Mouse (Mus musculus): ENCODE data around the gene Hif3a. TPM values are rescaled to one million over a fixed set of nuclear protein-coding genes. Genes with fewer than 3 reads are reported as not detected.
A peak's percentile ranks its signal among the peaks of the same experiment; 100 is the strongest.

The Hif3a gene
- total RNA-seq, 2 experiments from 2014 or later: 3.7 to 39.3 TPM

DNA sequence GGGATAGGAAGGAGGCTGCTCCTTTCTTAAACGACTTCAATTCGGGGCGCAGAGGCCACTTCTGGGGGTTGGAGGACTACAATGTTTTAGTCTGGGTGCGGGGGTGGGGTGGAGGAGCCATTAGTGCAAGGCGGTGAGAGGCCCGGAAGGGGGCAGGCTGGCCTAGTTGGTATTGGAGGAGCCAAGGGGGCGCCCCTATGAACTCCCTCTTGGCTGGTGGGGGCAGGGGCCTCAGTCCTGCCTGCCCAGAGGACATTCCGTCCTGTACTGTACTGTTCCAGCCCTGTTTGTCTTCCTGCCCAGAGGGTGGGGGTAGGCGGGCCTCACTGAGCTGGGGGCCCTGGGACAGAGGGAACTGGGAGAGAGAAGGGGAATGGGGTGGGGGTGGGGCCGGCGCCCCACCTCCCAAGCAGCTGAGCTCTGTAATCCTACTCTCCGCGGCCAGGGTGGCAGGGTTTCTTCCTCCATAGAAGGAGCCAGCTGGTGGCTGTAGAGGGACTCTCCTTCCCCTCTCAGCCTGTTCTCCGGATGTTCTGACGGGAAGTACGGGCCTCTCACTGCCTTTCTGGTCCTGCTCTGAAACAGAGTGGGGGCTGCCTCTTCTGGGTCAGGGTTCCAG lies 4.0 kb downstream of the Hif3a start:
- peak; percentile 19 for ATAC-seq (replicated peaks; ENCODE audit: low FRiP score, low TSS enrichment, poor library complexity, severe bottlenecking)

DNA sequence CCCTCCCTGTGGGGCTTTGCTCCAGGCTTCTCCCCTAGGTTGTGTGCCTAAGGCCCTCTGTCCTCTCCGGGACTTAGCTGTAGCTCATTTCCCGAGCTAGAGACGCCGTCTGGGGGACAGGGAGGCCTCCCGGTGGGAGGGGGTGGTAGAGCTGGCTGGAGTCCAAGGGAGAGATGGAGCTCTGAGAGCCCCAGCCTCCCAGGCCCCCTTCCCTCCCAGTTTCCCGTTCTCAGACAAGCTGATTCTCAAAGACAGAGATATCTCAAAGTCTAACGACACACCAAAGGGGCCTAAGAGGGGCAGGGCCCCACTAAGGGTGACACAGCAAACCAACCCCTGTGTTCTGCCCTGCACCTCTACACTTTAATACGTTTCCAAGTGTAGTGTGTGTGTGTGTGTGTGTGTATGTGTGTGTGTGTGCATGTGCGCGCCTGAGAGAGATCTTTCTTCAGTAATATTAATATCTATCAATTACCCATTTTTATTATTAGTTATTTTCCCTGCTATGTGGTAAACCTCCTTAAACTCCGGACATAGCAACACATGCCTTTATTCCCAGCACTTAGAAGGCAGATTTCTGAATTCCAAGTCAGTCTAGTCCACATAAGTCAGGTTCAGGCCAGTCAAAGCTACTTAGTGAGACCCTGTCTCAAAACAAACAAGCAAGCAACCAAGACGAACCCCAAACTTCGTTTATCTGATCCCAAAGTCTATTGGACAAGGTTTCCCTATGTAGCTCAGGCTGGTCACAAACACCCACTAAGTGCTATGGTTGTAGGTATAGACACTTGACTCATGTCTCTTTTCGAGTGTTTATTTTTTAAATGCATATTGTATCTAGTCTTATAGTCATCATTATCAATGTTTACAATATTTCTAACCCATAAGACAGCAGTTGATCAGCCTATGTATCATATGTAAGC lies 5.4 kb downstream of the Hif3a start:
- peak; percentile 39 for ATAC-seq (replicated peaks; ENCODE audit: low FRiP score, low TSS enrichment, poor library complexity, severe bottlenecking)

DNA sequence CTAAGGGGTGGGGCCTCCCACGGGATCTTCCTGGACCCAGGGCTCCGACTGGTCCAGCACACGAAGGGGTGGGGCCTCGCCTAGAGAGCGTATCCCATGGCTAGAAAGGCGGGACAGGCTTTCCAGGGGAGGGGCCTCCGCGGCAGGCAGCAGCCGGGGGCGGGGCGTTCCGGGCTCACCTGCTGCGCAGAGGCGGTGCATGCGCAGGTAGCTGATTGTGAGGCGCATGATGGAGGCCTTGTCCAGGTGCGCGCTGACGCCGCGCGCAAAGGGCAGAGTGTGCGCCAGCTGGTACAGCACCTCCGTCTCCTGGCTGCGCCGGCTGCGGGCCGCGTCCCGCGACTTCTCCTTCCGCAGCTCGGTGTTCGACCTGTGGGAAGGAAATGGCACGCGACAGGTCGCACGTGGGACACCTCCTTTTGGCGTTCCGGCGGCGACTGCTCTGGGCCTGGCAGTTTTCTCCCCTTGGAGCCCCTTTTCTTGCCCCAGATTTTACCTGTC lies 6.1 kb downstream of the Hif3a start:
- peak; percentile 81 for ATAC-seq (replicated peaks; ENCODE audit: low FRiP score, low TSS enrichment, poor library complexity, severe bottlenecking)

DNA sequence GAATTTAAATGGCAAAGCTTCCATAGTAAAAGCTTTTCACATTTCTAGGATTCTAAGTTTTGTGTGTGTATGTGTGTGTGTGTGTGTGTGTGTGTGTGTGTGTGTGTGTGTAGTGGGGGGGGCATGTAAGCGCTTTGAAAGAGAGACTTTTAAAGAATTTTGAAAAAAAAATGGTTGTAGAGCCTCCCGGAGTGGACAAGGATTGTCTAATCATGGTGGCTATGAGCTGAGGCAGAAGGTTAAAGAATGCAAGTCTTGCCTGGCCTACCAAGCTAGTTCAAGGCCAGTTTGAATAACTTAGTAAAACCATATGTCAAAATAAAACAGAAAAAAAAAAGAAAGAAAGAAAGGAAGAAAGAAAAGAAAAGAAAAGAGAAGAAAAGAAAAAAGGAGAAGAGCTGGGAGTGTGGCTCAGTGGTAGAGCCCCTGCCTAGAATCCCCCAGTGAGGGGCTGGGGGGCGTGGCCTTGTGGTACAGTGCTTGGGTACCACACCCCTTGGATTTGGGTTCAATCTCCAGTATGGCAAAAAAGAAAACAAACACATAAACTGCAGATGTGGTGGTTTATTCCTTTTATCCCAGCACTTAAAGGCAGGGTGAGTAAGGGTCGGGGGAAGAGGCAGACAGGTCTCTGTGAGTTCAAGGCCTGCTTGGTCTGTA lies 6.8 kb downstream of the Hif3a start:
- no peak; the same call in 1 of the 2 replicates for ATAC-seq (replicated peaks; ENCODE audit: low FRiP score, low TSS enrichment, poor library complexity, severe bottlenecking)

DNA sequence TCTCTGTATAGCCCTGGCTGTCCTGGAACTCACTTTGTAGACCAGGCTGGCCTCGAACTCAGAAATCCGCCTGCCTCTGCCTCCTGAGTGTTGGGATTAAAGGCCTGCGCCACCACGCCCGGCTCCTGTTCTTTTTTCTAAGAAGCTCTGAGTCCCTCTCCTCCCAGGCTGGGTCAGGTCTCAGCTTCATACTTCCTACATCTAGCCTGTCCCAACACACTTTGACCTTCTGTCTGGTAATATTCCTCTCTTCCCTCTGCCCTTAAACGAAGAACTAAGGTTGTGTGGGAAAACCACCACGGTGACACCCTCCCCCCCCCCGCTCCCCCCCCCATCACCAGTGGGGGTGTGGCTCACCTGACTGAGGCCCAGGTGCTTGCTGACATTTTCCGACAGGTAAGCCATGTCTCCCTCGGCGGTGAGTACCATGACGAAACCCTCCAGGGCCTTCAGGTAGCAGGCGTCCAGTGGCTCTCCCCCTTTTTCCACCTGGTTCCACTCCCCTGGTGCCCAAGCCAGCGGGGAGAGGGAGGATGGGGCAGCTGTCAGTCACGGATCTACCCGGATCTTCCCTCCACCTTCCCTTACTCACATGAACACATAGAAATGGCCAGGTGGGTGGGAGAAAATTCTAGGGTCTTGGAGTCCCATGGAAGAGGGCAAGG lies 7.8 kb downstream of the Hif3a start:
- no peak for ATAC-seq (replicated peaks; ENCODE audit: low FRiP score, low TSS enrichment, poor library complexity, severe bottlenecking)

DNA sequence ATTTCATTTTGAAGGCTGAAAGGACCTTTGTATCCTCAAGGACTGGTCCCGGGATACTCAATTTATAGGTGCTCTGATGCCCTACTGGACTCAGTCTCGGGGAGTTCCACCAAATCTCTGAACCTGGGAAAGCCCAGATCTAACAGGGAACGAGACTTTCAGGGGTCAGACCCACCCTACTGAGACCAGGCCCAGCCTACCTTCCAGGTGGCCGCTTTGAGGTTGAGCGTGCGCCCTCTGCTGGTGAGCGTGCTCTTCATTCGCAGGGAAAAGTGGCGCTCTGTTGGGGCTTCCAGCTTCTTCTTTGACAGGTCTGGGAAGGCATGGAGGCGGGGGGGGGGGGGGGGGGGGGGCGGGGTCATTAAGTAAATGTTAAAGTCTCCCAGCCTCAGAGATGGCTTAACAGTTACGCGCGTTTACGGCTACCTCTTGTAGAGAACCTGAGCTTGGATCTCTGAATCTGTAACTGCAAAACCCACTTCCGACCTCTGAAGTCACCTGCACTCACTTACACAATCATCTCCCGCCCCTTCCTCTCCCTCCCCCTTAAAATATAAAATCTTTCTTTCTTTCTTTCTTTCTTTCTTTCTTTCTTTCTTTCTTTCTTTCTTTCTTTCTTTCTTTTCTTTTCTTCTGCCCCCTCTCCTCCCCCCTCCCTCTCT lies 11.2 kb downstream of the Hif3a start:
- peak; percentile 56; the same call in 1 of the 2 replicates for ATAC-seq (replicated peaks; ENCODE audit: low FRiP score, low TSS enrichment, poor library complexity, severe bottlenecking)

DNA sequence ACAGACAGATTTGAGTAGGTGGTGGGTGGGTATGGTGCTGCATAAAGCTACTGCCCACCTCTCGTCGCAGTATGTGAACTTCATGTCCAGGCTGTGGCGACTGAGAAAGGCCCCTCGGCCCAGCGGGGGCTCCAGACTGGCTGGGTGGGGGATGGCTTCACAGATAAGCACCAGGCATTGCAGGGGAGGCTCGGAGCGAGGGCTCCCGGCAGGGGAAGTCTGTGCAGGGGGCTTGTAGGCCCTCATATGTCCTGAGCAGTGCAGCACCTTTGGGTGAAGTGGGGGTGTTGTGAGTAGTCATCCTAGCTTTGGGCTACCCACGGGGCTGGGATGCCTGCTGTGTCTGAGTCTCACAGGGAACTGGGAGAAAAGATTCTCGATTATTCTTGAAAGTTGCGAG lies 11.7 kb downstream of the Hif3a start:
- no peak for ATAC-seq (replicated peaks; ENCODE audit: low FRiP score, low TSS enrichment, poor library complexity, severe bottlenecking)

DNA sequence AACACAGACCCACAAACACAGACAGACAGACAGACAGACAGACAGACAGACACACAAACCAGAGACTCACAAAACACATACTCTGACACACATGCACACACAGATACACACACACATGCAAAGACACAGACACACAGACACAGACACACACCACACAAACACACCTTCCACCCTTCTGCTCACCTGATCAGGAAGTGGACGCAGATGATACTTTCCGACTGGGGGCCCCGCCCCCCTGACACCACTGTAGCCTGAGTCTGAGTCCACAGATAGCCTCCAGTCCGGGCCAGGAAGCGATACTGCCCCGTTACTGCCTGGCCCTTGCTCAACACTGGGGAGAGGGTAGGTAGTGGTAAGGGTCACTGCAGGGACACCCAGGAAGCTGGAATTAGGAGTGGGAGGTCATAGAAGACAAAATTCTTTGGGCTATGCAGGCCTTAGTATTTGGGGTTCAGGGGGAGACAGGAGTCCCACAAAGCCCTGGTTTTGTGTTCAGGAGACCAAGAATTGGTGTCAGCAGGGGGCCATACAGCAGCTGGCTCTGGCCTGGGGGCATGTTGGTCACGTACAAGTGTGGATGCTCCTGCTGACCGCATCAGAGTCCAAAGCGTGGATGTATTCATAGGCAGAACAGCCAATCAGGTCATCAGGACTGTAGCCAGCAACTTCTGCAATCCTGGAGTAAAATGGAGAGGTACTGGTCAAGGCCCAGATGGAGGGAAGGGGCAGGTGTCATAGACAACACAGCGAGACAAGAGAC lies 13.6 kb downstream of the Hif3a start:
- ATAC-seq (replicated peaks; ENCODE audit: low FRiP score, low TSS enrichment, poor library complexity, severe bottlenecking): no peak

DNA sequence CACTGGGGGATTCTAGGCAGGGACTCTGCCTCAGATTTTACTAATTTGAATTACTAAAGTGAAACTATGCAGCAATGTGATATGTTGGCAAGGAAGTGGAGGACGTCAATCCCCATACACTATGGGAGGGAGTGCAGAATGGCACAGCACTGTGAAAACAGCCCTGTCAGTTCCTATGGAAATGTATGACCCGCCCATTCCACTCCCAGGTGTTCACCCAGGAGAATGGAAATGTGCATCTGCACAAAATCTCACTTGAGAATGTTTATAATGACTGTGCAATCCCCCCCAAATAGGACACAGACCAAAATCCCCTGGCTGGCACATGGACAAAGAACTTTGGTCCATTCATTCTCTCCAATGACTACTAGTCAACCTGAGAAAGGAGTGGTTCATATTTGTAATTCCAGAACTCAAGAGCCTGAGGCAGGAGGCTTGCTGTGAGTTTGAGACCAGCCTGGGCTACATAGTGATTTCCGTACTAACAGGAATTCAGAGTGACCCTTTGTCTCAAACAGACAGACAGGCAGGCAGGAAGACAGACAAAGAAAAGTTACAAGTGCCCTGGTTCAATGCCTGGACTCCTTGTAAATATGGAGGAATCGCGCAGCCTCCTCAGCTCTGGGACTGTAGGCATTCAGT lies 15.1 kb downstream of the Hif3a start:
- ATAC-seq (replicated peaks; ENCODE audit: low FRiP score, low TSS enrichment, poor library complexity, severe bottlenecking): no peak

DNA sequence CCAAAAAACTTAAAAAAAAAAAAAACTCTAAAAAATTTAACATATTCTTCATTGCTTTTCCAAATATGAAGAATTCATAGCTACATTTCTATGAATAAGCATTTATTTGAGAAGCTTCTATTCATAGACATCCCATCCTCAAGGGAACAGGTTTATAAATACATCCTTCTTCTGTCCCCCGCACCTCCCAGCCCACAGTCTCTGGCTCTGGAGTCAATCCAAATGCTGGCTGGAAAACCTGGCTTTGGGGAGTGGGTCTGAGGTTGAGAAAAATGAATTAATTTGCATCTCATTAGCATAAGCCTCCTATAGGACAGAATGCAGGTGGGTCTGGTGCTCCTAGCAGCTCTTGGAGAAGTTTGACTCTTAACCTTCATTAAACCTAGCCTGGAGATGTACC lies 16.5 kb downstream of the Hif3a start:
- no peak for ATAC-seq (replicated peaks; ENCODE audit: low FRiP score, low TSS enrichment, poor library complexity, severe bottlenecking)

DNA sequence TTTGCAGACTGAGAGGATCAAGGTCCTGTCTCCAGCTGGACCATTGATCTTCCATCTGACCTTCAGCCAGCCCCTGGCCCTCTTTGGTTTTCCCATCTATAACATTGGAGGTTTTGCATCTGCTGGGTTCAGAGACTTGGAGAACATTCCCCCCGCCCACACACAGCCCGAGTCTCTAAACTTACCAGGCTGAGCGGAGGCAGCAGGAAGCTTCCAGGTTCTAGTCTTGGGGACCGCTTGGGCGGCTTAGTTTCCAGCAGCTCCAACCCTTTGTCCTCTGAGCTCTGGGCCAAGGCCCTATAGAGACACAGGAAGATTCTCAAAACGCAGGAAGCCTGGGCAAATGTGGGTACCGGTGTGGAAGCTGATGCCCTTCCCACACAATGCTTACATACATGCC lies 22.9 kb downstream of the Hif3a start:
- no peak for ATAC-seq (replicated peaks; ENCODE audit: low FRiP score, low TSS enrichment, poor library complexity, severe bottlenecking)

DNA sequence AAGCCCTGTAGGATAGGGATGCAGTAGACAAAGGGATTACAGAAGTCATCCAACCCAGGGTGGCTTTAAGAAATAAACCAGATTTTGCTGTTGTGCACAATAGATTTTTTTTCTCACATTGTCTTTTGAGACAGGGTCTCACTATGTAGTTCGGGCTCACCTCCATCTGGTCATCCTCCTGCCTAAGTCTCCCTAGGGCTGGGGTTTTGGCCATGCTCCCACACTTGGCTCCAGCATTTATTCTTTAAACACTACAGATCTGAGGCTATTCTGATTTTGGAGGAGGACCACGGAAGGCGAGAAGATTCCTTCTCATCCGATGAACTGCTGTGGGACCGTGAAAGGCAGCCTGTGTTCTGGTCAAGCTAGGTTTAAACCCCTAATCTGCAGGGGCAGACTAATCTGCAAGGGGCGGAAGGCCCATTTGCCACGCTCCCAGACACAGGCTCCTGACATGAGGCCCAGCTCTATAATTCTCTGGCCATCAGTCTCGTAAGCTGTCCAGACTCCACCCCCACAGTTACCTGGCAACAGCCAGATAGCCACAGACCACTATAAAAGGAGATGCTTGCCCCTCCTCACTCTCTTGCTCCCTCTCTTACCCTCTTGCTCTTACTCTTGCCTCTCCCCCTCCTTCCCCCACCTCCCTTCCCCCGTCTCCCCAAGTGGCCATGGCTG lies 24.1 kb downstream of the Hif3a start:
- no peak for ATAC-seq (replicated peaks; ENCODE audit: low FRiP score, low TSS enrichment, poor library complexity, severe bottlenecking)

DNA sequence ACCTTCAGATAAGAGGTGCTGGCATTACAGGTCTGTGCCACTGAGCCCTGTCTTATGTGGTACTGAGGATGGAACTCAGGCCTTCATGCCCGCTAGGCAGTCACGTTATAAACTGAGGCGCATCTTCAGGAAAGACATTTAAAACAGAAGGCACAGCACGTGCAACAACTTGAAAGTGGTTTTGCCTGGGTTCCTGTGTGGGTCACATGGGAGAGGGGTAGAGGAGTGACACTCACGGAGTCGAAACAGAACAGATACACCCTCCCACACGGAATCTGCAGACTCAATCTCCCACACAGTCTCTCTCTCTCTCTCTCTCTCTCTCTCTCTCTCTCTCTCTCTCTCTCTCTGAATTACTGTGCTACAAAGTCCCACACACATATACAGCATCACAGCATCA lies 32.0 kb downstream of the Hif3a start:
- ATAC-seq (replicated peaks; ENCODE audit: low FRiP score, low TSS enrichment, poor library complexity, severe bottlenecking): no peak

DNA sequence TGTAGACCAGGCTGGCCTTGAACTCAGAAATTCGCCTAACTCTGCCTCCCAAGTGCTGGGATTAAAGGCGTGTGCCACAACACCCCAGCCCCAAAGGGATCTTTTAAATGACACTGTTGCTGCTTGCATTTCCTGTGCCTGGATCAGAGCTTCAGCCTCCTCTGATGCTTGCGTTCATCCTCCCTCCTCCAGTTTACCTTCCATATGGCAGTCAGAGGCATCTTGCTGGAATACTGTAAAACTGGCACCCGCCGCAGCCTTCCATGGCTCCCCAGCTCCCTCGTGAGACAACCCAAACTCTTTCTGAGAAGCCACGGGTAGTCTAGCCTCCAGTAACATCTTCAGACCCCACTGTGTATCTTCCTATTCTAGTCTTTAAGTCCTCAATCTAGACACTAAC lies 33.3 kb downstream of the Hif3a start:
- no peak for ATAC-seq (replicated peaks; ENCODE audit: low FRiP score, low TSS enrichment, poor library complexity, severe bottlenecking)

DNA sequence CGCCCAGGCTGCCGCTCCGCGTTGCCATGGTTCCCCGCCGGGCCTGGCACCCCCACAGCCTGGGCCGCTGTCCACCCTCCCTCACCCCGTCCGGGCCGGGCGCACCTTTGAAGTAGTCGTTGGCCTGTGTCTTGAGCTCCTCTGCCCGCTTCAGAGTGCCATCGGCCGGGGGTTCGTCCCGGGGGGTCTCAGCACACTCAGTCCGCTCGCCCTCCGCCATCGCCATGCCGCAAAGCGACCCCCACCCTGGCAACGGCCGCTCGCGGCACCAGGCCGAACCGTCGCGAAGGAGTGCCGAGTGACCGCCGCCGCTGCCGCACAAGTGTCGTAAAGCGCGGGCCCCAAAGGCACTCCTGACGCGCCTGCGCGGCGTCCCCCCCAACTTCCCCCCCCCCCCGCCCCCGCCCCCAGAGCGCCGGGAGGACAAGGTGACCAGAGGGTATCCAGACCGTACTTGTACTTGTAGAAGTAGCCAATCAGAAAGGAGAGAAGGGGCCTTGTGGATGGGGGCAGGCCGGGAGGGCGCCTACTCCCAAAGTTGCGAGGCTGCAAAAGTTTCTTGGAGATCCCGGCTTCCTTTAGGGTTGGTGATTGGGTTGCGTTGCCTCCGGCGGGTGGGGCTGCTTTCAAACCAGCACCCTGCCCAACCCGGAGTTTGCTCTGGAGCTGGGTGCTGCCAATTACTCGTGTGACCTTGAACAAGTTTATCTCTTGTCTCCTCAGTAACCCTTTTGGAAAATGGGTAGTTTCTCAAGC lies 34.5 kb downstream of the Hif3a start, which contains the start of gene Ppp5c:
Gene Ppp5c, minus strand, starts transcription at position 337 of the 756 bp plus-strand sequence.
- ATAC-seq (replicated peaks; ENCODE audit: low FRiP score, low TSS enrichment, poor library complexity, severe bottlenecking): peak; percentile 58

DNA sequence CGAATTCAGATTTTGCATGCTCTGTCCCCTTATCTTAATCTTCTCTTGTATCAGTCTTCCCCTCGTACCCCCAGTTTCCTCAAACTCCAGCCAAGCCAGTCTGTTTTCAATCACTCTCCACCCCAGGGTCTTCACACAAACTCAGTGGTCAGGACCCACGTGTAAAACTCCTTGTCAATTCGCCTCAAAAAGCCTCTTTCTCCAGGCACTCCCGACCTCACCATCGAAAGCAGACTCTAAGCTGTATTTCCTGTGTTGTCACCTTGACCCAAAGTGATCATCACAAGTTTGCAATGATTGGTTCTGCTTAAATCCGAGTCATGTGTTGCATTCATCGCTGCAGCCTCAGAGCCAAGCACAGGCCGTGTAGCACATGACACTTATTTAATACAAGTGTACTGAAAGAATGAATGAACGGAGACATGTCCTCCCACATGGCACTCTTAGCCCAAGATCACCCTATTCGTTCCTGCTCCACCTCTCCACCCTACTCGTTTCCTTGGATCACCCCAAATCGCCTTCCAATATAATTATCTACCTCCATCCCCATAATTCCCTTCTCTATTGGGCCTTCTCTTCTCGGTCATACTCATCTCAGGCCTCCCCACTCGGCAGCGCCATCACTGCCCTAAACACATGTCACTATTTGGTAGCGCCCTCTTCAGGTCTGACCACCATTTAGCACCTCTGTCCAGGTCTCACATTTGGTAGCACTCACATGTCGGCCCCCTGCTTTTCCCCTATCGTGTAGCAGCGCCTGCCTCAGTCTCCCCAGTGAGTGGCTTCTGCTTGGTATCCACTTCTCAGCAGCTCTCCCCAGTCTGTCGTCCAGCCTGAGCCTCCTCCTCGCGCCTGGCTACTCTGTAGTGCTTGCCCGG lies 35.3 kb downstream of the Hif3a start:
- ATAC-seq (replicated peaks; ENCODE audit: low FRiP score, low TSS enrichment, poor library complexity, severe bottlenecking): peak; percentile 67

Measured in megakaryocyte-erythroid progenitor cell, adult 5-6 weeks (primary cell).